Mouse (Mus musculus): ENCODE results near the gene Mlph.

Gene Mlph

GRCm38 (mm10) chr1:90904729-90905404 lies 10.0 kb upstream of the Mlph start:
- in situ Hi-C loops (cut with MseI, MboI) = loop anchor here in 1 of 2 experiments (10.0 kb wide), 1 partner anchor 50 kb away; the partner anchor contains the start of gene Prlh

- in situ Hi-C loops (cut with MseI, MboI) = loop anchor here in 1 of 2 experiments (10.0 kb wide), 1 partner anchor 48 kb away; the partner anchor contains the start of gene Prlh
These were observed 8.5 kb upstream of the Mlph start for GRCm38 (mm10) chr1:90906357-90906756.

GRCm38 (mm10) chr1:90909161-90909560 lies 5.7 kb upstream of the Mlph start:
- in situ Hi-C loops (cut with MseI, MboI) = loop anchor here in 1 of 2 experiments (10.0 kb wide), 1 partner anchor 46 kb away; the partner anchor contains the start of gene Prlh

- in situ Hi-C loops (cut with MseI, MboI) = loop anchor here in 1 of 2 experiments (10.0 kb wide), 1 partner anchor 45 kb away; the partner anchor contains the start of gene Prlh
These were observed 5.2 kb upstream of the Mlph start for GRCm38 (mm10) chr1:90909631-90910152.

- in situ Hi-C loops (cut with MseI, MboI) = no loop called here
These were observed 1.7 kb upstream of the Mlph start for GRCm38 (mm10) chr1:90913231-90913630.

- in situ Hi-C loops (cut with MseI, MboI) = no loop called here
These were observed 2.6 kb downstream of the Mlph start for GRCm38 (mm10) chr1:90917509-90917908.

- in situ Hi-C loops (cut with MseI, MboI) = no loop called here
These were observed 6.8 kb downstream of the Mlph start for GRCm38 (mm10) chr1:90921687-90922086.

- in situ Hi-C loops (cut with MseI, MboI) = no loop called here
These were observed 11.1 kb downstream of the Mlph start for GRCm38 (mm10) chr1:90926030-90926429.

GRCm38 (mm10) chr1:90927308-90927707 lies 12.4 kb downstream of the Mlph start:
- in situ Hi-C loops (cut with MseI, MboI) = no loop called here

- in situ Hi-C loops (cut with MseI, MboI) = no loop called here
These were observed 13.2 kb downstream of the Mlph start for GRCm38 (mm10) chr1:90927929-90928574.

- in situ Hi-C loops (cut with MseI, MboI) = no loop called here
These were observed 13.7 kb downstream of the Mlph start for GRCm38 (mm10) chr1:90928575-90928934.

- in situ Hi-C loops (cut with MseI, MboI) = no loop called here
These were observed 18.1 kb downstream of the Mlph start for GRCm38 (mm10) chr1:90933001-90933400.

- in situ Hi-C loops (cut with MseI, MboI) = no loop called here
These were observed 22.1 kb downstream of the Mlph start for GRCm38 (mm10) chr1:90936990-90937389.

- in situ Hi-C loops (cut with MseI, MboI) = no loop called here
These were observed 25.1 kb downstream of the Mlph start for GRCm38 (mm10) chr1:90939980-90940379.

- in situ Hi-C loops (cut with MseI, MboI) = no loop called here
These were observed 30.3 kb downstream of the Mlph start for GRCm38 (mm10) chr1:90945171-90945570.

GRCm38 (mm10) chr1:90947252-90947651 lies 32.4 kb downstream of the Mlph start:
- in situ Hi-C loops (cut with MseI, MboI) = no loop called here

- in situ Hi-C loops (cut with MseI, MboI) = no loop called here
These were observed 34.4 kb downstream of the Mlph start for GRCm38 (mm10) chr1:90949309-90949708.

GRCm38 (mm10) chr1:90951670-90952069 lies 36.8 kb downstream of the Mlph start:
- in situ Hi-C loops (cut with MseI, MboI) = loop anchor here in 1 of 2 experiments (10.0 kb wide), 1 partner anchor 47 kb away; no protein-coding TSS in a partner anchor

- in situ Hi-C loops (cut with MseI, MboI) = loop anchor here in 1 of 2 experiments (10.0 kb wide), 1 partner anchor 48 kb away; no protein-coding TSS in a partner anchor
These were observed 37.9 kb downstream of the Mlph start, which contains the start of gene Prlh for GRCm38 (mm10) chr1:90952808-90953207. Gene Prlh (plus strand): TSS chr1:90953108.

- in situ Hi-C loops (cut with MseI, MboI) = loop anchor here in 1 of 2 experiments (10.0 kb wide), 1 partner anchor 49 kb away; no protein-coding TSS in a partner anchor
These were observed 38.8 kb downstream of the Mlph start for GRCm38 (mm10) chr1:90953688-90954087.

- in situ Hi-C loops (cut with MseI, MboI) = loop anchor here in 1 of 2 experiments (5.0 to 10.0 kb wide), 2 partner anchors 52 to 309 kb away; no protein-coding TSS in a partner anchor
These were observed 41.6 kb downstream of the Mlph start for GRCm38 (mm10) chr1:90956245-90957096.

Data from mouse trophoblast stem cell (cell line).